Mouse (Mus musculus) adrenal gland, adult 8-10 months (tissue): ENCODE data around the gene Klhdc4. TPM values are rescaled to one million over a fixed set of nuclear protein-coding genes. Genes with fewer than 3 reads are reported as not detected.

Source experiments
- DNase-seq: peaks from one replicate; pipeline ENCODE4 v3.0.0; 2022
- total RNA-seq, 4 experiments: library from RNA; stranded (reverse); gene quantifications; 2 replicates each; pipeline ENCODE4 v1.2.4; 2022

Klhdc4 gene
- total RNA-seq, 4 experiments from 2014 or later = 22.4 to 36.8 (median 29.4) TPM

GRCm38 (mm10) chr8:121749501-121749900 lies 79.9 kb downstream of the Klhdc4 start:
- no peak for DNase-seq

Other genes with a start within 250 kb of the Klhdc4 start
- 100 to 1,000 TPM; 167 to 214 (median 191) TPM for gene Map1lc3b, start 239.2 kb downstream of the Klhdc4 start, total RNA-seq
- gene Zcchc14, start 176.7 kb downstream of the Klhdc4 start, total RNA-seq = 10 to 100 TPM; 38.8 to 62.5 (median 51.0) TPM
- 1 to 10 TPM; 3.2 to 6.1 (median 4.6) TPM for gene Jph3, start 99.9 kb downstream of the Klhdc4 start, total RNA-seq
- gene Slc7a5, start 78.1 kb upstream of the Klhdc4 start, total RNA-seq = 10 to 100 TPM; 51.8 to 96.5 (median 70.3) TPM
- gene Car5a, start 115.3 kb upstream of the Klhdc4 start, total RNA-seq = not detected
- 10 to 100 TPM; 16.5 to 40.8 (median 27.9) TPM for gene Banp, start 120.2 kb upstream of the Klhdc4 start, total RNA-seq